Mouse (Mus musculus): ENCODE measurements around the gene Acadm.

The Acadm gene

GRCm38 (mm10) chr3:153944335-153944990 is at the start of gene Acadm:
Acadm (minus strand) TSS chr3:153944632.
- DNase-seq (ENCODE audit: low read depth) = peak; percentile 90

- no peak for DNase-seq (ENCODE audit: low read depth)
These were observed 40.3 kb upstream of the Acadm start for GRCm38 (mm10) chr3:153984428-153985340.

- DNase-seq (ENCODE audit: low read depth) = no peak
These were observed 36.2 kb upstream of the Acadm start for GRCm38 (mm10) chr3:153980611-153981010.

GRCm38 (mm10) chr3:153975791-153976190 is 31.4 kb upstream of the Acadm start:
- DNase-seq (ENCODE audit: low read depth) = no peak

GRCm38 (mm10) chr3:153975060-153975459 is 30.6 kb upstream of the Acadm start:
- no peak for DNase-seq (ENCODE audit: low read depth)

- no peak for DNase-seq (ENCODE audit: low read depth)
These were observed 29.7 kb upstream of the Acadm start for GRCm38 (mm10) chr3:153973949-153974760.

GRCm38 (mm10) chr3:153973171-153973948 is 28.9 kb upstream of the Acadm start, which contains the start of gene Slc44a5:
Slc44a5 (plus strand) TSS chr3:153973436.
- no peak for DNase-seq (ENCODE audit: low read depth)

GRCm38 (mm10) chr3:153969451-153969850 is 25.0 kb upstream of the Acadm start:
- no peak for DNase-seq (ENCODE audit: low read depth)

GRCm38 (mm10) chr3:153968549-153968948 is 24.1 kb upstream of the Acadm start:
- no peak for DNase-seq (ENCODE audit: low read depth)

- DNase-seq (ENCODE audit: low read depth) = no peak
These were observed 23.0 kb upstream of the Acadm start for GRCm38 (mm10) chr3:153967447-153967846.

GRCm38 (mm10) chr3:153961632-153962389 is 17.4 kb upstream of the Acadm start:
- no peak for DNase-seq (ENCODE audit: low read depth)

- DNase-seq (ENCODE audit: low read depth) = no peak
These were observed 16.5 kb upstream of the Acadm start for GRCm38 (mm10) chr3:153960884-153961283.

GRCm38 (mm10) chr3:153959731-153960207 is 15.3 kb upstream of the Acadm start:
- no peak for DNase-seq (ENCODE audit: low read depth)

- peak; percentile 16 for DNase-seq (ENCODE audit: low read depth)
These were observed 14.8 kb upstream of the Acadm start for GRCm38 (mm10) chr3:153959035-153959730.

- DNase-seq (ENCODE audit: low read depth) = no peak
These were observed 13.5 kb upstream of the Acadm start for GRCm38 (mm10) chr3:153957916-153958315.

GRCm38 (mm10) chr3:153948176-153948575 is 3.7 kb upstream of the Acadm start:
- DNase-seq (ENCODE audit: low read depth) = no peak

- no peak for DNase-seq (ENCODE audit: low read depth)
These were observed 2.8 kb upstream of the Acadm start for GRCm38 (mm10) chr3:153947271-153947670.

GRCm38 (mm10) chr3:153943901-153944334 is 514 bp downstream of the Acadm start:
- no peak for DNase-seq (ENCODE audit: low read depth)

- DNase-seq (ENCODE audit: low read depth) = peak; percentile 14
These were observed 1.3 kb downstream of the Acadm start for GRCm38 (mm10) chr3:153943003-153943640.
